Mouse (Mus musculus) brain, embryonic 14.5 days (tissue): ENCODE data around the gene Inpp1.

Source experiments
- CTCF ChIP-seq: fragments of 200-500 bp; IDR thresholded peaks from 2 replicates; pipeline ENCODE4 v1.5.1; 2012; ENCODE audit warnings: inconsistent platforms, mild to moderate bottlenecking, moderate library complexity, borderline replicate concordance; ENCODE audit not compliant: insufficient read depth, insufficient read length; ENCODE audit errors: extremely low read depth
- POLR2A ChIP-seq: fragments of 200-500 bp; IDR thresholded peaks from 2 replicates; pipeline ENCODE4 v1.6.1; 2012; ENCODE audit warnings: mild to moderate bottlenecking, inconsistent platforms, borderline replicate concordance; ENCODE audit not compliant: poor library complexity, insufficient read depth, insufficient read length, severe bottlenecking; ENCODE audit errors: extremely low read depth

DNA sequence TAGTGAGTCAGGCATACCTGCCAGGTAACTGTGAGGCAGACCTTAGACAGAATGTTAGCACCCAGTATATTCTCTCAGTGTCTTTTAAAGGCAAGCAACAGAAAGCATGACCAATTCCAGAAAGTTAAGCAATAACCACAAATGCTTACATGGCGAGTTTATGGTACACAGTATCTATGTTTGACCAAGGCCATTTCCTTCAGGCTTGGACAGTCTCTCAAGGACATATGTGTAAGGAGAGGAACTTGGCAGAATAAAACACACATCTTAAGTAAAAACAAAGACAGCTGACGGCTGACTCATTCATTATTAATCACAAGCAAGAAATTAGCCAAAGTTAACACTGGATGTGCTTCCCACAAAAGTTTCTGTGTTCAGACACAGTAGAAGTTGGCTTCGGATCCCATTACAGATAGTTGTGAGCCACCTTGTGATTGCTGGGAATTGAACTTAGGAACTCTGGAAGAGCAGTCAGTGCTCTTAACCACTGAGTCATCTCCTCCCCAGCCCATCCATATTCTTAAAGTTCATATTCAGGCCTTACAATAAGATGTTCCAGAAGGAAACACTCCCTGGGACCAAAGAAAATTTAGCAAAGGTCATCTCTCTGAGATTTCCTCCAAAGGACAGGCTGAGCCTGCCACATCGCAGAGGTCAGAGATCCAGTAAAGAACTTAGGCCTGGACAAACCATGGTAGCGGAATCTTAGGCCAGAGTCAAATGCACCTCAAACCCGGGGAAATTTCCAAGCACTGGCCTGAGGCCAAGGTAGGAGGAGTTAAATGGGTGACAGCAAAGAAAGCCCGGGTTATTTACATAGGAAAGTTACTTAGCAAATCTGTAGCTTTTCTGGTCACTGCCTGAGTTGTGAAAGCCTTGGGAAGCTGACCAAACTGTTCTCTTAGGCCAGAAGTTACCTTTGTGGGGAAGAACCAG, 52.0 kb downstream of the Inpp1 start:
- TF ChIP-seq CTCF (no peak), POLR2A (no peak)
